Mouse (Mus musculus) liver, embryonic 14.5 days (tissue): ENCODE results near the gene Adam8.

Experiments
- CTCF ChIP-seq: IDR thresholded peaks from 2 replicates; pipeline ENCODE4 v1.5.1; 2016; ENCODE audit warnings: antibody characterized with exemption, low read depth, control low read depth
- EP300 ChIP-seq: IDR thresholded peaks from 2 replicates; pipeline ENCODE4 v1.6.1; 2016; ENCODE audit warnings: antibody characterized with exemption, low read depth

- TF ChIP-seq CTCF (no peak), EP300 (no peak)
These were observed 46.3 kb downstream of the Adam8 start for GRCm38 (mm10) chr7:139946032-139946431.
